Mouse (Mus musculus) cerebellum, adult 2 months (tissue): ENCODE data around the gene Lhx5. TPM values are rescaled to one million over a fixed set of nuclear protein-coding genes. Genes with fewer than 3 reads are reported as not detected.

Experiments used
- DNase-seq, 2 experiments: peaks; one replicate each; pipeline ENCODE4 v3.0.0; 2021
- H3K27ac ChIP-seq: fragments of 200-500 bp; 2 replicates; pipeline ENCODE4 v1.5.1; 2012; ENCODE audit warnings: low read length, control low read depth, inconsistent platforms; ENCODE audit not compliant: insufficient read depth
- H3K27me3 ChIP-seq: fragments of 200-500 bp; 2 replicates; pipeline ENCODE4 v1.6.1; 2012; ENCODE audit warnings: inconsistent platforms, mild to moderate bottlenecking, low read length, moderate library complexity; ENCODE audit not compliant: control insufficient read depth, insufficient read depth
- H3K4me1 ChIP-seq: fragments of 200-500 bp; 2 replicates; pipeline ENCODE4 v1.6.1; 2011; ENCODE audit warnings: low read length; ENCODE audit not compliant: control insufficient read depth, insufficient read depth
- H3K4me3 ChIP-seq: fragments of 200-500 bp; replicated peaks from 2 replicates; pipeline ENCODE3; 2011; ENCODE audit warnings: mild to moderate bottlenecking, low read depth, low read length, control low read depth; ENCODE audit not compliant: insufficient read depth
- CTCF ChIP-seq: fragments of 200-500 bp; IDR thresholded peaks from 2 replicates; pipeline ENCODE4 v1.5.1; 2011; ENCODE audit warnings: low read depth, mild to moderate bottlenecking, control low read depth, low read length, moderate library complexity, borderline replicate concordance; ENCODE audit not compliant: insufficient read depth
- POLR2A ChIP-seq: fragments of 200-500 bp; IDR thresholded peaks from 2 replicates; pipeline ENCODE4 v1.6.1; 2011; ENCODE audit warnings: low read length, control low read depth, borderline replicate concordance; ENCODE audit not compliant: insufficient read depth
- WGBS: fragments of 180-500 bp; shearing (Covaris S2); methylation state at CpG from one replicate; pipeline ENCODE4 v1.1.7; 2018; 5-methylcytosine and 5-hydroxymethylcytosine counted together
- polyA plus RNA-seq: library from polyadenylated mRNA; depleted of rRNA; stranded (reverse); fragments of >200 nt; gene quantifications from 2 replicates; pipeline ENCODE4 v1.2.3, GENCODE M21; 2012; rRNA removed

Gene Lhx5
- 7.7 and 9.7 TPM in 2 replicates for polyA plus RNA-seq

GRCm38 (mm10) chr5:120431649-120432485 lies at the start of gene Lhx5:
TSS of gene Lhx5 (plus strand) at chr5:120431699.
- 1% methylated on average over 69 of the region's 69 CpGs for WGBS
- Histone ChIP-seq H3K4me1 (no peaks in the 10 kb centered on the region), H3K27ac (no peak within 1 kb of the TSS), H3K4me3 (peak within 1 kb of the TSS; percentile 29), H3K27me3 (peaks cover 6% of the 10 kb centered on the region; the same call in 1 of the 2 replicates)
- peak; percentile 43 to 47 for DNase-seq
- no peak for TF ChIP-seq POLR2A
- TF ChIP-seq CTCF: no peak

DNA sequence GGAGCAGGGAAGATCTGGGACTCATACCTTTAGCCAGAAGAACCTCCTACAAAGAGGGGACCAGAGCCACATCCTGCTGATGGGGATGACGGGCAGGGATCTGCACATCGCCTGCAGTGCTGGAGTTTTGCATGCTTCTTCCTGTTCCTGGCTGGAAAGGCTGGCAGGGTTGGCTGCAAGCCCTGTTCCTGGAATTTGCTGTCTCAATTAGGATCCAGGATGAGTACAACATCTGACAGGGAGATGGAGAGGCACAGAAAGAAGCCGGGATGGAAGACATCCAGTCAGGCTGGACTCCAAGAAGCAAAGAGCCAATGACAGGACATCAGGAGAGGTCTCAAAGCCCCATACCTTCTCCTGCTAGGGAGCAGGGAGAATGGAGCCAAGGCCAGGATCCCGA lies 45.1 kb upstream of the Lhx5 start:
- no peak overlapping the region for H3K4me3 ChIP-seq
- WGBS: 15% methylated on average over 4 of the region's 4 CpGs
- TF ChIP-seq CTCF: no peak
- TF ChIP-seq POLR2A: no peak
- peaks cover 3% of the 10 kb centered on the region; the same call in 1 of the 2 replicates for H3K4me1 ChIP-seq
- DNase-seq: no peak
- H3K27me3 ChIP-seq: no peaks in the 10 kb centered on the region
- H3K27ac ChIP-seq: no peak overlapping the region

GRCm38 (mm10) chr5:120388765-120389164 lies 42.7 kb upstream of the Lhx5 start:
- no peaks in the 10 kb centered on the region for H3K27me3 ChIP-seq
- no peak overlapping the region for H3K27ac ChIP-seq
- peaks cover 3% of the 10 kb centered on the region; the same call in 1 of the 2 replicates for H3K4me1 ChIP-seq
- no peak for TF ChIP-seq CTCF
- no peak for TF ChIP-seq POLR2A
- H3K4me3 ChIP-seq: no peak overlapping the region
- WGBS: 30% methylated on average over 9 of the region's 9 CpGs
- no peak for DNase-seq

GRCm38 (mm10) chr5:120389973-120390372 lies 41.5 kb upstream of the Lhx5 start:
- Histone ChIP-seq H3K4me1 (peaks cover 3% of the 10 kb centered on the region; the same call in 1 of the 2 replicates), H3K4me3 (no peak overlapping the region), H3K27me3 (no peaks in the 10 kb centered on the region), H3K27ac (no peak overlapping the region)
- TF ChIP-seq POLR2A (no peak), CTCF (no peak)
- WGBS: 39% methylated on average over 2 of the region's 2 CpGs
- no peak for DNase-seq

GRCm38 (mm10) chr5:120393871-120394667 lies 37.4 kb upstream of the Lhx5 start:
- H3K27ac ChIP-seq: no peak overlapping the region

DNA sequence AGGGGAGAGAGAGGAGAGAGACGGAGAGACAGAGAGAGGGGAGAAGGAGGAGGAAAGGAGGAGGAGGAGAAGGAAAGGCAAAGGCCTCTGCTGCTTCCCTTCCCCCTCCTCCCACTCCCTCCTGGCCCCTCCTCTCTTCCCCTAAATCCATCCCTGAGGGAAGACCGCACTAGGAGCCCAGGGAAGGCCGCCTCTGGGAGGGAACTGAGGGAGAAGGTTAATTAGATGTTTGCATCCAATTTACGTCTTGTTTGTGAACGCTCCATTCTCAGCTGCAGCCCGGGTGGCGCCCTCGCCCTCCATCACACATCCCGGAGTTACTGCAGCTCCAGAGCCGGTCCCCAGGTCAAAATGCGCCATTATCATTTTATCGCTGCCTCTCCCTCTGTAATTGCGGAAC lies 33.5 kb upstream of the Lhx5 start:
- H3K27me3 ChIP-seq: peaks cover 1% of the 10 kb centered on the region; the same call in 1 of the 2 replicates
- H3K4me1 ChIP-seq: no peaks in the 10 kb centered on the region
- no peak for DNase-seq
- H3K4me3 ChIP-seq: no peak overlapping the region
- TF ChIP-seq POLR2A: no peak
- no peak for TF ChIP-seq CTCF
- 23% methylated on average over 13 of the region's 13 CpGs for WGBS
- H3K27ac ChIP-seq: no peak overlapping the region

More at GRCm38 (mm10) chr5:120393871-120394667, 37.4 kb upstream of the Lhx5 start:
- H3K27me3 ChIP-seq: no peaks in the 10 kb centered on the region
- WGBS: 20% methylated on average over 24 of the region's 25 CpGs
- H3K4me3 ChIP-seq: no peak overlapping the region
- TF ChIP-seq CTCF: no peak
- no peak for TF ChIP-seq POLR2A
- H3K4me1 ChIP-seq: no peaks in the 10 kb centered on the region
- no peak for DNase-seq

DNA sequence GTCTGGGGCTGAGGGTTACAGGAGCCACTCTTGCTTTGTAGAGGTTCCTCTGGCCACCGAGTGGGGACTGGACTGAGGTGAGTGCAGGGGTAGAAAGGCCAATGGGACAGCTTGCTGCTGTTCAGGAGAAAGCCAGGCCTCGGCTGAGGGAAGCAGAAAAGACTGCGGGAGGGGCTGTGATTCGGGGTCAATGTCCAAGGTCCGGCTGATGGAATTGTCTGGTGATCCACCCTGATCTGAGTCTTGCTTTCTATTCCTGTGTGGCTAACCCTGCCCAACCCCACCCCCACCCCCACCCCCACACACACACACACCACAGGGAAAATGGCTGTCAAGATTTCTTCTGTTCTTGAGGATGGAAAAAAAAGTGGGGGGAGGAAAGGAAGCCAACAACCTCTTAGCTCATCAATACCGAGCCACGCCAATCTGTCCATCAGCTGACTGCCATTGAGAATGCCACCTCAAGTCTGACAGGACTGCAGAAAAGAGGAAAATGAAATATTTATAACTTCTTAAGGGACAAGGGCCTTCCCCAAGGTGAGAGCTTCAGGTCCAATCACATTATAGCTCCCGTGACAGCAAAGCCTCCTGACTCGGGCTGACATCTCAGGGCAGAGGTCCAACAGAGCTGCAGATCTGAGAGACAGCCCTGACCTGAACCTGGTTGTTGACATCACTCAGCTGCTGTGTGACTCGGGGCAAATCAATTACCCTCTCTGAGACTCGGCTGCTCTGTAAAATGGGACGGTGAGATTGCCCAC lies 26.5 kb upstream of the Lhx5 start:
- TF ChIP-seq POLR2A (no peak), CTCF (no peak)
- Histone ChIP-seq H3K27ac (no peak overlapping the region), H3K4me3 (no peak overlapping the region), H3K4me1 (no peaks in the 10 kb centered on the region), H3K27me3 (no peaks in the 10 kb centered on the region; the same call in 1 of the 2 replicates)
- DNase-seq: no peak
- 78% methylated on average over 12 of the region's 12 CpGs for WGBS
